Mouse (Mus musculus) central nervous system, embryonic 14 days (tissue): ENCODE results near the gene Cftr. TPM values are rescaled to one million over a fixed set of nuclear protein-coding genes. Genes with fewer than 3 reads are reported as not detected.

Source experiments
- polyA plus RNA-seq: library from polyadenylated mRNA; depleted of rRNA; stranded (reverse); fragments of >200 nt; gene quantifications from 2 replicates; pipeline ENCODE4 v1.2.3, GENCODE M21; 2012; rRNA removed

Gene Cftr
- polyA plus RNA-seq, result 0.25 and 0.38 TPM in 2 replicates

GRCm38 (mm10) chr6:18170311-18170922, at the start of gene Cftr:
Cftr (plus strand) TSS chr6:18170687.

Other genes starting within 250 kb of the Cftr start
- 0.36 and 1.1 TPM in 2 replicates for gene Wnt2, start 140.1 kb upstream of the Cftr start, polyA plus RNA-seq
- not detected in 2 replicates for gene Asz1, start 61.6 kb upstream of the Cftr start, polyA plus RNA-seq